Mouse (Mus musculus) kidney, embryonic 16.5 days (tissue): ENCODE data around the gene Gemin5. TPM values are rescaled to one million over a fixed set of nuclear protein-coding genes. Genes with fewer than 3 reads are reported as not detected.

Source experiments
- ATAC-seq: fragments of 200-750 bp; cut with Nextera tagmentation; 2 replicates; pipeline ENCODE4 v1.8.0; 2017; ENCODE audit warnings: moderate TSS enrichment; ENCODE audit not compliant: low FRiP score, low TSS enrichment
- H3K27ac ChIP-seq: fragments of 300-500 bp; sonication (generic); 2 replicates; pipeline ENCODE4 v1.5.1; 2014; ENCODE audit warnings: low read length
- H3K27me3 ChIP-seq: fragments of 300-500 bp; sonication (generic); 2 replicates; pipeline ENCODE4 v1.6.1; 2014; ENCODE audit warnings: low read length, control low read depth, mixed read lengths; ENCODE audit not compliant: insufficient read depth
- H3K36me3 ChIP-seq: fragments of 300-500 bp; sonication (generic); 2 replicates; pipeline ENCODE4 v1.6.1; 2014; ENCODE audit warnings: low read length, control low read depth, mixed read lengths; ENCODE audit not compliant: insufficient read depth
- H3K4me1 ChIP-seq: fragments of 300-500 bp; sonication (generic); 2 replicates; pipeline ENCODE4 v1.6.1; 2014; ENCODE audit warnings: low read length, control low read depth, mixed read lengths; ENCODE audit not compliant: insufficient read depth
- H3K4me2 ChIP-seq: fragments of 300-500 bp; sonication (generic); replicated peaks from 2 replicates; pipeline ENCODE4 v1.6.1; 2014; ENCODE audit warnings: low read depth, low read length
- H3K4me3 ChIP-seq: fragments of 300-500 bp; sonication (generic); 2 replicates; pipeline ENCODE4 v1.5.1; 2014; ENCODE audit warnings: mild to moderate bottlenecking, low read length
- H3K9ac ChIP-seq: fragments of 300-500 bp; sonication (generic); replicated peaks from 2 replicates; pipeline ENCODE4 v1.6.1; 2014; ENCODE audit warnings: low read length
- H3K9me3 ChIP-seq: fragments of 300-500 bp; sonication (generic); 2 replicates; pipeline ENCODE4 v1.6.1; 2016; ENCODE audit warnings: low read length, control low read depth
- WGBS: fragments of 180-500 bp; shearing (Covaris S2); extraction: QIAGEN DNeasy Blood & Tissue Kit; methylation state at CpG from one replicate; pipeline ENCODE4 v1.1.7; 2014; 5-methylcytosine and 5-hydroxymethylcytosine counted together
- polyA plus RNA-seq: library from polyadenylated mRNA; unstranded; fragments of >200 nt; fragmentation: Nextera tagmentation; extraction: Ambion mirVana; gene quantifications from 2 replicates; pipeline ENCODE4 v1.2.1, GENCODE M21; 2015

Gene Gemin5
- polyA plus RNA-seq, 1 experiment from 2014 or later: 22.5 TPM

- Histone ChIP-seq H3K27me3 (peaks cover 4% of the 10 kb centered on the region; the same call in 1 of the 2 replicates), H3K4me2 (no peak overlapping the region), H3K9ac (no peak overlapping the region), H3K4me3 (no peak overlapping the region), H3K9me3 (no peaks in the 10 kb centered on the region), H3K36me3 (no peaks in the 10 kb centered on the region), H3K4me1 (peaks cover 15% of the 10 kb centered on the region), H3K27ac (no peak overlapping the region)
- ATAC-seq: no peak
- WGBS: 88% methylated on average over 4 of the region's 4 CpGs
Observed at GRCm38 (mm10) chr11:58094766-58095165, 73.6 kb downstream of the Gemin5 start.

DNA sequence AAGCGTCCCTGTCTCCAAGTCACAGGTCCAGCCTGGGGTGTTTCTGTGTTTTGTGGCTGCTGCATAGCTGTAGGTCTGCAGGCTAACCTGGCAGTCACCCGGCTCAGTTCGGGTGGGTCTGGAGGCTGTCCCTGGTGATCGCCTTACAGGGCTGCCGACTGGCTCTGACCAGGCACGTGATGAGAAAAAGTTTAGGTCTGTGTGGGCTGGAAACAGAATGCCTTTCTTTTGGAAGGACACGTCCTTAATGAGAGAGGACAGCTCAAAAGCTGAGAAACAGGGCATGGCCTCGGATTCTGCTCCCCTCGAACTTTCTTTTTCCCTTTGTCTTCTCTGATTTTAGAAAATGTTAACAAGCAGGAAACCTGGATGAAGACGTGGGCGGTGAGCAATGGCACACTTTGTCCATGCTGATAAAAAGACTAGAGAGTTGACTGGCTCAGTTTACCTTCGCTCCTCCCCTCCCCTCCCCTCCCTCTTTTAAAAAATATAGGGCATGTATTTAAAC is 75.3 kb downstream of the Gemin5 start, which contains the start of gene Gm12248:
TSS of gene Gm12248 (minus strand) at position 114 of the 508 bp plus-strand sequence.
- ATAC-seq: peak; percentile 79
- no peaks in the 10 kb centered on the region for H3K36me3 ChIP-seq
- peaks cover 15% of the 10 kb centered on the region for H3K4me1 ChIP-seq
- WGBS: 15% methylated on average over 12 of the region's 12 CpGs
- peak within 1 kb of the TSS; percentile 42; the same call in 1 of the 2 replicates for H3K9ac ChIP-seq
- H3K27ac ChIP-seq: no peak within 1 kb of the TSS
- H3K9me3 ChIP-seq: no peaks in the 10 kb centered on the region
- no peaks in the 10 kb centered on the region for H3K27me3 ChIP-seq
- H3K4me3 ChIP-seq: peak within 1 kb of the TSS; percentile 25
- H3K4me2 ChIP-seq: peak within 1 kb of the TSS; percentile 50

- ATAC-seq: peak; percentile 8; the same call in 1 of the 2 replicates
- 35% methylated on average over 4 of the region's 4 CpGs for WGBS
- no peaks in the 10 kb centered on the region for H3K27me3 ChIP-seq
- H3K4me2 ChIP-seq: peak overlapping the region; percentile 50
- peaks cover 15% of the 10 kb centered on the region for H3K4me1 ChIP-seq
- H3K4me3 ChIP-seq: peak overlapping the region; percentile 25
- peak overlapping the region; percentile 42; the same call in 1 of the 2 replicates for H3K9ac ChIP-seq
- H3K36me3 ChIP-seq: no peaks in the 10 kb centered on the region
- H3K27ac ChIP-seq: no peak overlapping the region
- no peaks in the 10 kb centered on the region for H3K9me3 ChIP-seq
Observed at GRCm38 (mm10) chr11:58092541-58092940, 75.8 kb downstream of the Gemin5 start.

DNA sequence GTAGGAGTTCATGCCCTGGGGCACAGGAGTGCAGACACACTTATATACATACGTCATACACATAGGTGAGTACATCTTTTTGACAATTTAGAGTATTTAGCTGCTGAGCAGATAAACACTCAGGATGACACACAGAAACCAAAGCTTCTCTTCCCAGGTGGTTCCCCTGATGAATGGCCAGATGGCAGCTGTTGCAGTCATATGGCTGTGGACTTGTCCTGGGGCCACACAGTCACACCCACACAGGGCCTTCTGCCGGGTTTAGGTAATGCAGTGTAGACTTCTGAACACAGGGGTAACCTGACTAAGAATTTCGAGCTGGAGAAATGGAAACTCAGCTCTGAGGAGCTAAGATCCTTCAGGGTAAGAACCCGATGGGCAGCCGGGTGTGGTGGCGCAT is 86.6 kb downstream of the Gemin5 start:
- Histone ChIP-seq H3K27ac (no peak overlapping the region), H3K36me3 (no peaks in the 10 kb centered on the region), H3K27me3 (no peaks in the 10 kb centered on the region), H3K9me3 (peaks cover 3% of the 10 kb centered on the region; the same call in 1 of the 2 replicates), H3K4me1 (no peaks in the 10 kb centered on the region), H3K9ac (no peak overlapping the region), H3K4me3 (no peak overlapping the region), H3K4me2 (no peak overlapping the region)
- no peak for ATAC-seq
- WGBS: 88% methylated on average over 6 of the region's 6 CpGs

GRCm38 (mm10) chr11:58077270-58077669 is 91.1 kb downstream of the Gemin5 start:
- no peaks in the 10 kb centered on the region for H3K27me3 ChIP-seq
- WGBS: 32% methylated on average over 4 of the region's 4 CpGs
- no peak overlapping the region for H3K27ac ChIP-seq

GRCm38 (mm10) chr11:58072978-58073377 is 95.4 kb downstream of the Gemin5 start:
- ATAC-seq: no peak
- Histone ChIP-seq H3K9me3 (no peaks in the 10 kb centered on the region), H3K27me3 (no peaks in the 10 kb centered on the region), H3K4me3 (no peak overlapping the region), H3K9ac (no peak overlapping the region), H3K4me2 (no peak overlapping the region), H3K27ac (no peak overlapping the region), H3K4me1 (no peaks in the 10 kb centered on the region), H3K36me3 (no peaks in the 10 kb centered on the region)
- WGBS: 76% methylated on average over 3 of the region's 3 CpGs

More at GRCm38 (mm10) chr11:58077270-58077669, 91.1 kb downstream of the Gemin5 start:
- Histone ChIP-seq H3K36me3 (no peaks in the 10 kb centered on the region), H3K9me3 (peaks cover 3% of the 10 kb centered on the region; the same call in 1 of the 2 replicates), H3K4me1 (no peaks in the 10 kb centered on the region), H3K9ac (no peak overlapping the region), H3K4me3 (no peak overlapping the region), H3K4me2 (no peak overlapping the region)
- ATAC-seq: peak; percentile 75

Other genes with a start within 250 kb of the Gemin5 start
- gene Larp1, start 159.5 kb downstream of the Gemin5 start, polyA plus RNA-seq: 18.3 and 19.1 TPM in 2 replicates
- gene Gm12248, start 75.4 kb downstream of the Gemin5 start, polyA plus RNA-seq: not detected in 2 replicates
- gene Cnot8, start 64.4 kb downstream of the Gemin5 start, polyA plus RNA-seq: 89.4 and 93.5 TPM in 2 replicates
- gene Mrpl22, start 3.1 kb upstream of the Gemin5 start, polyA plus RNA-seq: 132 and 138 TPM in 2 replicates
- gene Igtp, start 31.0 kb upstream of the Gemin5 start, polyA plus RNA-seq: 4.5 and 4.8 TPM in 2 replicates
- 2.6 and 2.7 TPM in 2 replicates for gene Irgm2, start 31.1 kb upstream of the Gemin5 start, polyA plus RNA-seq
- gene 4930438A08Rik, start 106.3 kb upstream of the Gemin5 start, polyA plus RNA-seq: not detected in 2 replicates
- gene Zfp692, start 138.5 kb upstream of the Gemin5 start, polyA plus RNA-seq: 30.1 and 33.3 TPM in 2 replicates
- gene Zfp672, start 161.8 kb upstream of the Gemin5 start, polyA plus RNA-seq: 40.9 and 43.8 TPM in 2 replicates
- 41.2 and 41.8 TPM in 2 replicates for gene Sh3bp5l, start 162.2 kb upstream of the Gemin5 start, polyA plus RNA-seq
- 0.21 and 0.27 TPM in 2 replicates for gene Lypd8, start 210.5 kb upstream of the Gemin5 start, polyA plus RNA-seq